In the genomic region with DNA sequence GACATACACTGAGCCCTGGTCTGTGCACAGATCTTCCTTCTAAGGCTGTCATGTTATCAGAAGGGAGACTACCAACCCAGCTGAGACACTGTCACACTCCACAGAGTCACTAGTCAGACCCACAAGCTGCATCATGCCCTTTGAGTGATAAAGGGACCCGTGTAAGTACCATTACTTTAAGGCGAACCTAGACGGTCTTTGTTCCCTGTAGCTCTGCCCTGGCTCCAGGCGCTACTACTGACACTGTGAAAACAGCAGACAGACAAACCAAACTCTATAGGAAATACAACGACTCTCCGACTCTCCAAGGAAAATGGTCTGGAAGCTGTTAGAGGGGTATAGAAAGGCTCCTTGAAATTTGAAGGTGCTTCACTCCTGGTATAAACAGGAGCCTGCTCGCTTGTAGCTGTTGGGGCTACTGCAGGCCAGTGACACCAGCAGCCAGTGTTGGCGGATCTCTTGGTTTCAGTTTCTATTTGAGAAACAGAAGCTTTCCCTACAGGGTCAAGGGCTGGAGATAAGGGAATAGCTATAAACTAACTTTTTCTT, we compare ENCODE assay signal across 7 mouse cellular contexts.
DNase-seq lines count a peak whose midpoint lies in the region; ATAC-seq and TF ChIP-seq lines count a peak whose summit lies in the region.

No protein-coding gene starts in this region.

- H3K27ac ChIP-seq in layer of hippocampus, adult 2 months = peak overlapping the region; percentile 100
- peak overlapping the region; percentile 61 for H3K27ac ChIP-seq in intestine, postnatal 0 days (ENCODE audit: low read depth, low read length)
- peak overlapping the region; percentile 0; the same call in 1 of the 2 replicates for H3K27ac ChIP-seq in stomach, postnatal 0 days (replicated peaks)

- DNase-seq in layer of hippocampus, adult 2 months (ENCODE audit: low spot score in 2 of 2) = no peak
- DNase-seq in layer of hippocampus, postnatal 36 days = no peak
- peak; percentile 66 for DNase-seq in MEL-GATA-1-ER (ENCODE audit: extremely low read depth, low read depth)
- DNase-seq in cerebellum, postnatal 10 days = peak; percentile 52 to 75
- no peak for DNase-seq in stomach, postnatal 0 days (ENCODE audit: low spot score)
- no peak for DNase-seq in frontal cortex, postnatal 14 days (ENCODE audit: low spot score in 2 of 2)

- peak overlapping the region; percentile 40 for H3K9ac ChIP-seq in intestine, postnatal 0 days (ENCODE audit: low read depth, low read length)
- H3K9ac ChIP-seq in stomach, postnatal 0 days (ENCODE audit: low read length) = 0 out of 2 replicates have a peak overlapping the region, but pooled peaks have one; percentile 38

- H3K27me3 ChIP-seq in intestine, postnatal 0 days (replicated peaks; ENCODE audit: control insufficient read depth, insufficient read depth, low read length) = peaks cover 13% of the 10 kb centered on the region
- no peaks in the 10 kb centered on the region for H3K27me3 ChIP-seq in stomach, postnatal 0 days (ENCODE audit: control insufficient read depth, insufficient read depth, low read length)

- TF ChIP-seq CTCF in layer of hippocampus, adult 2 months (conservative IDR thresholded peaks at IDR 0.05) = no peak
- TF ChIP-seq CTCF in intestine, postnatal 0 days (IDR thresholded peaks at IDR 0.05; ENCODE audit: low read depth) = no peak
- TF ChIP-seq CTCF in stomach, postnatal 0 days (IDR thresholded peaks at IDR 0.05; ENCODE audit: low read depth) = no peak

- 31% methylated on average over 8 of the region's 8 CpGs for WGBS in intestine, postnatal 0 days
- WGBS in stomach, postnatal 0 days = 55% methylated on average over 8 of the region's 8 CpGs

- no peak for ATAC-seq in intestine, postnatal 0 days
- no peak for ATAC-seq in stomach, postnatal 0 days (ENCODE audit: low FRiP score, low TSS enrichment)

- TF ChIP-seq EP300 in stomach, postnatal 0 days (optimal IDR thresholded peaks at IDR 0.05) = no peak

- peak overlapping the region; percentile 57 for H3K4me2 ChIP-seq in intestine, postnatal 0 days (replicated peaks; ENCODE audit: low read depth)
- H3K4me2 ChIP-seq in stomach, postnatal 0 days (replicated peaks; ENCODE audit: low read depth) = no peak overlapping the region; the same call in 1 of the 2 replicates

- peak overlapping the region; percentile 46 for H3K4me3 ChIP-seq in layer of hippocampus, adult 2 months
- peak overlapping the region; percentile 19; the same call in 1 of the 2 replicates for H3K4me3 ChIP-seq in intestine, postnatal 0 days (ENCODE audit: low read depth, low read length)
- H3K4me3 ChIP-seq in stomach, postnatal 0 days (ENCODE audit: low read depth, low read length) = no peak overlapping the region

- H3K36me3 ChIP-seq in intestine, postnatal 0 days (ENCODE audit: control insufficient read depth, insufficient read depth) = no peaks in the 10 kb centered on the region
- H3K36me3 ChIP-seq in stomach, postnatal 0 days (ENCODE audit: control insufficient read depth, insufficient read depth, low read length) = peaks cover 5% of the 10 kb centered on the region; the same call in 1 of the 2 replicates

- H3K4me1 ChIP-seq in intestine, postnatal 0 days (replicated peaks; ENCODE audit: control insufficient read depth, insufficient read depth, low read length) = no peaks in the 10 kb centered on the region
- H3K4me1 ChIP-seq in stomach, postnatal 0 days (replicated peaks; ENCODE audit: control insufficient read depth, insufficient read depth) = peaks cover 6% of the 10 kb centered on the region; the same call in 1 of the 2 replicates

- H3K9me3 ChIP-seq in intestine, postnatal 0 days (ENCODE audit: control insufficient read depth) = no peaks in the 10 kb centered on the region
- H3K9me3 ChIP-seq in stomach, postnatal 0 days (ENCODE audit: control insufficient read depth, low read length) = no peaks in the 10 kb centered on the region

Comparison
In these comparisons a context has a peak if more than half of its experiments do, and no peak if none do; other contexts are left out.
1. DNase-seq: peak in MEL-GATA-1-ER (single experiment) and cerebellum, postnatal 10 days (2 of 2); none in layer of hippocampus, adult 2 months (0 of 2), layer of hippocampus, postnatal 36 days (0 of 2), stomach, postnatal 0 days (single experiment) and frontal cortex, postnatal 14 days (0 of 2).
2. H3K27ac ChIP-seq: peak in every context shown above with its lines; median percentile 100 in layer of hippocampus, adult 2 months; 61 in intestine, postnatal 0 days; 0 in stomach, postnatal 0 days.